Mouse (Mus musculus): Measurements from ENCODE around the gene Fam234a. TPM values are rescaled to one million over a fixed set of nuclear protein-coding genes. Genes with fewer than 3 reads are reported as not detected.

Fam234a gene
- polyA plus RNA-seq (2015; fragmentation: Nextera tagmentation; extraction: Ambion mirVana), result 34.1 and 34.9 TPM in 2 replicates

DNA sequence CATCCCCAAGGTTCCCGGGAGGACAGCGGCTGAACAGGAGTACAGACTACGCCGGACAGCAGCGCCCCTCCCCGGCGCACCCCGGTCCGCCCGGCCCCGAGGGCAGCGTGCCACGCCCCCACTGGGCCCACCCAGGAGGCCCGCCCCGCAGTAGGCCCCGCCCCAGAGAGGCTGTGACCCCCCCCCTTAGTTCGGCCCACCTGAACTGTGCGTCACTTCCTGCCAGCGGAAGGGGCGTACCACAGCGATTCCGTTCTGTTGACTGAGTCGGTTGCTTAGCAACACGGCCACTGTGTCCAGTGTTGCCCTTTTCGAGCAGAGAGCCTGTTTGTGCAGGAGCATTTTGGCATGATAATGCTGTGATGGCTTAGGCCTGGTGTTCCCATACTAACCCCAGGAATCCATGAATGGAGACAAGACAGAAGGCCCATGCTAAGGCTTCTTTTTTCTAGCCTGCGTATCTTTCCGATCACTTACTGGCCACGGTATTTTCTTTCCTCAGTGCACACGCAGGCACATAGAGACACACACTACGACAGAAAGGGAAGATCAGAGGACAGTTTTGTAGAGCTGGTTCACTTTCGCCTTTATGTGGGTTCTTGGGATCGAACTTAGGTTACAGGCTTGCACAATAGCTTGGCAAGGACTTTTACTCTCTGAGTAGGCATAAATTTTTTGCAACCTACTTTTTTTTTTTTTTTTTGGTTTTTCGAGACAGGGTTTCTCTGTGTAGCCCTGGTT is at the start of gene Fam234a:
Fam234a (minus strand) TSS at position 142 of the 741 bp plus-strand sequence.

DNA sequence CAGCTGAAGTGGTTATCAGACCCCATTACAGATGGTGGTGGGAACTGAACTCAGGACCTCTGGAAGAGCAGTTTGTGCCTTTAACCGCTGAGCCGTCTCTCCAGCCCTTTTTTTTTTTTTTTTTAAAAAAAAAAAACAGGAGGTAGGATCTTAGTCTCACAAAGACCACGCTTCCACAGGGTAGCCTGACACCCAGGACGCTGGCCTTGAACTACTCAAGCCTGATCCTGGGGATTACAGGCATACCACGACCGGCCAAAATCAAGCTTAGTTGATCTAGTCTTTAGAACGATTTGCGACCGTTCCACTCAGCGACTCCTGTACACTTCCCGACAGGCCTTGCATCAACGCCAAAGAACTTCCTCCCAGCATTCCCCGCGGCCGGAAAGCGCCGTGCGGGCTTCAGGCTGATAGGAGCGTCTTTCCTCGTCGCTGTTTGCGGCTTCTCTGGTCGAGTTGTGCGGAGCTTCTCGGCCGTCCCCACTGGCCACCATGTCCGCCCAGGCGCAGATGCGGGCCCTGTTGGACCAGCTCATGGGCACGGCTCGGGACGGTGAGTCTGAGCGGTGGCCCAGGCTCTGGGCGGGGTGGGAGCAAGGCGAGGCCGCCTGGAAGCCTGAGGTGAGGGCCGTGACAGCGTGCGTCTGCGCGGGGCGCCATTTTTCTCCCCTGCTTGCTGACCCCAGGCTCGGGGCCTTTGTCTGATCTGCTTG is 8.7 kb upstream of the Fam234a start, which contains the start of gene Luc7l:
Luc7l (plus strand) TSS at position 358 of the 713 bp plus-strand sequence.

GRCm38 (mm10) chr17:26207686-26208085 is 36.4 kb downstream of the Fam234a start, which contains the start of gene Arhgdig:
Gene Arhgdig (minus strand): TSS chr17:26207786.

GRCm38 (mm10) chr17:26202737-26203136 is 41.3 kb downstream of the Fam234a start, which contains the start of gene Rgs11:
Gene Rgs11 (plus strand): TSS chr17:26202951.

DNA sequence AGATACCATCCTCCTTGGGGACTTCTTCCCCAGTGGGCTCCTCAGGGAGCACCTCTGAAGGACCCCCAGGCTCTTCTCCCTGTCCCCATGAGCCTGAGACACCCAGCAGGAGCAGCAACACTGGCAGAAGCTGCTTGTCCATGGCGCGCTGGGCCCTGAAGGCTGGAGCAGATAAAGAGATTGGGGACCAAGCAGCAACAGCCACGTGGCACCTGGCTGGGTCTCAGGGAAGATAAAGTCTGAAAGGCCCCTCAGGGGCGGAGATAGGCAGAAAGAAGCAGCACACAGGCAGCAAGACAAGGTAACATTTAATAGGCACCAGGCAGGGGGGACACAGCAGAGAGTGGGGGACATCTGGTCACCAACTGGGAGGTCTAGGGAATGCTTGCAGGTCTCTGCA is 45.1 kb downstream of the Fam234a start, which contains the start of gene Pdia2:
Pdia2 (minus strand) TSS at position 196 of the 400 bp plus-strand sequence.

Other genes starting within 250 kb of the Fam234a start
- gene Rab11fip3, start 174.7 kb downstream of the Fam234a start, polyA plus RNA-seq (2015; fragmentation: Nextera tagmentation; extraction: Ambion mirVana), result 17.1 and 17.8 TPM in 2 replicates
- gene Decr2, start 153.9 kb downstream of the Fam234a start, polyA plus RNA-seq (2015; fragmentation: Nextera tagmentation; extraction: Ambion mirVana), result 38.7 and 44.3 TPM in 2 replicates
- gene Nme4, start 148.6 kb downstream of the Fam234a start, polyA plus RNA-seq (2015; fragmentation: Nextera tagmentation; extraction: Ambion mirVana), result 13.2 TPM in 2 replicates
- 4.9 and 5.6 TPM in 2 replicates for gene Tmem8, start 130.9 kb downstream of the Fam234a start, polyA plus RNA-seq (2015; fragmentation: Nextera tagmentation; extraction: Ambion mirVana)
- 192 and 200 TPM in 2 replicates for gene Mrpl28, start 120.7 kb downstream of the Fam234a start, polyA plus RNA-seq (2015; fragmentation: Nextera tagmentation; extraction: Ambion mirVana)
- gene Axin1, start 105.6 kb downstream of the Fam234a start, polyA plus RNA-seq (2015; fragmentation: Nextera tagmentation; extraction: Ambion mirVana), result 12.8 and 15.4 TPM in 2 replicates
- not detected in 2 replicates for gene Pdia2, start 45.2 kb downstream of the Fam234a start, polyA plus RNA-seq (2015; fragmentation: Nextera tagmentation; extraction: Ambion mirVana)
- gene Rgs11, start 41.3 kb downstream of the Fam234a start, polyA plus RNA-seq (2015; fragmentation: Nextera tagmentation; extraction: Ambion mirVana), result 24.6 and 30.8 TPM in 2 replicates
- gene Arhgdig, start 36.5 kb downstream of the Fam234a start, polyA plus RNA-seq (2015; fragmentation: Nextera tagmentation; extraction: Ambion mirVana), result 416 and 433 TPM in 2 replicates
- 70.8 and 77.6 TPM in 2 replicates for gene Luc7l, start 8.7 kb upstream of the Fam234a start, polyA plus RNA-seq (2015; fragmentation: Nextera tagmentation; extraction: Ambion mirVana)
- 1.4 and 1.9 TPM in 2 replicates for gene Neurl1b, start 170.6 kb upstream of the Fam234a start, polyA plus RNA-seq (2015; fragmentation: Nextera tagmentation; extraction: Ambion mirVana)

Data from neural tube, postnatal 0 days (tissue).